Mouse (Mus musculus): ENCODE results near the gene Rbm34. TPM values are rescaled to one million over a fixed set of nuclear protein-coding genes. Genes with fewer than 3 reads are reported as not detected.

Gene Rbm34
- polyA plus RNA-seq, 1 experiment: 4.8 TPM

- H3K4me3 ChIP-seq (replicated peaks): no peak overlapping the region
- H3K9me3 ChIP-seq: no peaks in the 10 kb centered on the region
These were observed 57.4 kb downstream of the Rbm34 start for GRCm38 (mm10) chr8:126913241-126914106.

GRCm38 (mm10) chr8:126909371-126909802, 61.5 kb downstream of the Rbm34 start:
- peaks cover 59% of the 10 kb centered on the region for H3K4me1 ChIP-seq
- peaks cover 3% of the 10 kb centered on the region; the same call in 1 of the 2 replicates for H3K9me3 ChIP-seq
- H3K36me3 ChIP-seq (replicated peaks; ENCODE audit: low read length): no peaks in the 10 kb centered on the region
- no peak overlapping the region for H3K4me3 ChIP-seq (replicated peaks)
- peaks cover 37% of the 10 kb centered on the region for H3K27me3 ChIP-seq (replicated peaks)
- TF ChIP-seq FLI1 (IDR thresholded peaks at IDR 0.05; ENCODE audit: low read length) (no peak), GATA1 (IDR thresholded peaks at IDR 0.05; ENCODE audit: borderline replicate concordance, low read length) (no peak)

More at GRCm38 (mm10) chr8:126913241-126914106, 57.4 kb downstream of the Rbm34 start:
- Histone ChIP-seq H3K27me3 (replicated peaks) (peaks cover 32% of the 10 kb centered on the region), H3K4me1 (peaks cover 81% of the 10 kb centered on the region), H3K36me3 (replicated peaks; ENCODE audit: low read length) (no peaks in the 10 kb centered on the region)
- TF ChIP-seq FLI1 (IDR thresholded peaks at IDR 0.05; ENCODE audit: low read length) (no peak), GATA1 (IDR thresholded peaks at IDR 0.05; ENCODE audit: borderline replicate concordance, low read length) (no peak)

- Histone ChIP-seq H3K4me3 (replicated peaks) (no peak overlapping the region), H3K36me3 (replicated peaks; ENCODE audit: low read length) (no peaks in the 10 kb centered on the region), H3K4me1 (peaks cover 62% of the 10 kb centered on the region), H3K9me3 (peaks cover 3% of the 10 kb centered on the region; the same call in 1 of the 2 replicates), H3K27me3 (replicated peaks) (peaks cover 37% of the 10 kb centered on the region)
- TF ChIP-seq FLI1 (IDR thresholded peaks at IDR 0.05; ENCODE audit: low read length) (no peak), GATA1 (IDR thresholded peaks at IDR 0.05; ENCODE audit: borderline replicate concordance, low read length) (no peak)
These were observed 62.1 kb downstream of the Rbm34 start for GRCm38 (mm10) chr8:126908805-126909204.

GRCm38 (mm10) chr8:126907968-126908367, 62.9 kb downstream of the Rbm34 start:
- H3K9me3 ChIP-seq: peaks cover 3% of the 10 kb centered on the region; the same call in 1 of the 2 replicates
- H3K36me3 ChIP-seq (replicated peaks; ENCODE audit: low read length): no peaks in the 10 kb centered on the region
- no peak overlapping the region for H3K4me3 ChIP-seq (replicated peaks)
- peaks cover 58% of the 10 kb centered on the region for H3K4me1 ChIP-seq
- TF ChIP-seq FLI1 (IDR thresholded peaks at IDR 0.05; ENCODE audit: low read length) (no peak), GATA1 (IDR thresholded peaks at IDR 0.05; ENCODE audit: borderline replicate concordance, low read length) (no peak)
- peaks cover 29% of the 10 kb centered on the region for H3K27me3 ChIP-seq (replicated peaks)

DNA sequence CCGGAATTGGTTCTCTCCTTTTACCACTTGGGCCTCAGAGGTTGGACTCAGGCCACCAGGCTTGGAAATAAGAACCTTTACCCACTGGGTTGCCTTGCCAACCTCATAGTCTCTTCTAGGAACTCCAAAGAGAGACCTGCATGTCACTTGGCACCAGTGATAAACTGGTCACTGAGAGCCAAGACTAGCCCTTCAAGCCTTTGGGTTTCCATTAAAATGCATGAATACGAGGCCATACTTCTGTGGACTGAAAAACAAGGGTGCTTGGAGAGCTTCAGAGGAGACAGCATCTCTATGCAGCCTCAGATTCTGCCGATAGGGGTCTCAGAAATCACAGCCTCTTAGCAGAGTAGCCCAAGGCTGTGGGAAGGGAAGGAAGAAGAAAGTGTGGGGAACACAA, 63.5 kb downstream of the Rbm34 start:
- H3K36me3 ChIP-seq (replicated peaks; ENCODE audit: low read length): no peaks in the 10 kb centered on the region
- TF ChIP-seq FLI1 (IDR thresholded peaks at IDR 0.05; ENCODE audit: low read length) (no peak), GATA1 (IDR thresholded peaks at IDR 0.05; ENCODE audit: borderline replicate concordance, low read length) (no peak)
- peaks cover 3% of the 10 kb centered on the region; the same call in 1 of the 2 replicates for H3K9me3 ChIP-seq
- H3K4me3 ChIP-seq (replicated peaks): no peak overlapping the region
- H3K27me3 ChIP-seq (replicated peaks): peaks cover 27% of the 10 kb centered on the region
- peaks cover 57% of the 10 kb centered on the region for H3K4me1 ChIP-seq

DNA sequence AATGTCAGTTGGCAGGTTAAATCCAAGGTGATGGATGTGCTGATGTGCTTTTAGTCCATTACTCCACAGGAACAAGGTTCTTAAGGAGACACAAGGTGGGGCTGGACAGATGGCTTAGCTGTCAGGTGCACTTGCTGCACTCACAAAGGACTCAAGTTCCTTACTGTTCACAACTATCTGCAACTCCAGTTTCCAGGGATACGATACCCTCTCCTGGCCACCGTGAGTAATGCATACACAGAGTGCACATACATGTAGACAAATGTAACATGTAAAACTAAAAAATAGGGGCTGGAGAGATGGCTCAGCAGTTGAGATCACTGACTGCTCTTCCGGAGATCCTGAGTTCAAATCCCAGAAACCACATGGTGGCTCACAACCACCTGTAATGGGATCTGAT, 65.5 kb downstream of the Rbm34 start:
- H3K9me3 ChIP-seq: peaks cover 3% of the 10 kb centered on the region; the same call in 1 of the 2 replicates
- no peak for TF ChIP-seq FLI1 (IDR thresholded peaks at IDR 0.05; ENCODE audit: low read length)
- no peak for TF ChIP-seq GATA1 (IDR thresholded peaks at IDR 0.05; ENCODE audit: borderline replicate concordance, low read length)
- H3K4me1 ChIP-seq: peaks cover 54% of the 10 kb centered on the region
- no peak overlapping the region for H3K4me3 ChIP-seq (replicated peaks)
- no peaks in the 10 kb centered on the region for H3K36me3 ChIP-seq (replicated peaks; ENCODE audit: low read length)
- peaks cover 17% of the 10 kb centered on the region for H3K27me3 ChIP-seq (replicated peaks)

GRCm38 (mm10) chr8:126903927-126904326, 66.9 kb downstream of the Rbm34 start:
- peaks cover 17% of the 10 kb centered on the region for H3K27me3 ChIP-seq (replicated peaks)
- no peak overlapping the region for H3K4me3 ChIP-seq (replicated peaks)
- TF ChIP-seq FLI1 (IDR thresholded peaks at IDR 0.05; ENCODE audit: low read length) (no peak), GATA1 (IDR thresholded peaks at IDR 0.05; ENCODE audit: borderline replicate concordance, low read length) (no peak)
- H3K4me1 ChIP-seq: peaks cover 47% of the 10 kb centered on the region
- H3K36me3 ChIP-seq (replicated peaks; ENCODE audit: low read length): no peaks in the 10 kb centered on the region
- H3K9me3 ChIP-seq: peaks cover 3% of the 10 kb centered on the region; the same call in 1 of the 2 replicates

- TF ChIP-seq GATA1 (IDR thresholded peaks at IDR 0.05; ENCODE audit: borderline replicate concordance, low read length) (no peak), FLI1 (IDR thresholded peaks at IDR 0.05; ENCODE audit: low read length) (no peak)
- H3K4me3 ChIP-seq (replicated peaks): no peak overlapping the region
- H3K36me3 ChIP-seq (replicated peaks; ENCODE audit: low read length): no peaks in the 10 kb centered on the region
- peaks cover 20% of the 10 kb centered on the region for H3K27me3 ChIP-seq (replicated peaks)
- peaks cover 3% of the 10 kb centered on the region; the same call in 1 of the 2 replicates for H3K9me3 ChIP-seq
- H3K4me1 ChIP-seq: peaks cover 41% of the 10 kb centered on the region
These were observed 67.5 kb downstream of the Rbm34 start for GRCm38 (mm10) chr8:126903224-126903895.

DNA sequence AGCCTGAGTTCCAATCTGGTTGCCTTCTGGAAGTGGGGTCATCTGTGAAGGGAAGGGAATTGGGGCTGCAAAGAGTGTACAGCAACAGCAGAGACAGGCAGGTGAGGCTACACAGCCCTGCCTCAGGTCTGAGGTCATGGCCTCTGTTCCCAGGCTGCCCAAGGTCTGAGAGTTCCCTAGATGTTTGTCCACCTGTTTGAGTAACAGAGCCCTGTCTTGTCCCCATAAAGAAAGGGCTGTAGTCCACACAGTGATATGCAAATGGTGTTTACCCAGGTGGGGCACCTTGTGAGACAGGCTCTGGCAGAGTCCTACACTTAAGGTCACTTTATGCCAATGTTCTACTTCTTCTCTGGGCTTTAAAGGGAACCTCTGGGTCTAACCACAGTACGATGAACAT, 69.3 kb downstream of the Rbm34 start:
- peaks cover 37% of the 10 kb centered on the region for H3K4me1 ChIP-seq
- TF ChIP-seq GATA1 (IDR thresholded peaks at IDR 0.05; ENCODE audit: borderline replicate concordance, low read length) (no peak), FLI1 (IDR thresholded peaks at IDR 0.05; ENCODE audit: low read length) (no peak)

More for the DNA sequence above, 69.3 kb downstream of the Rbm34 start:
- H3K9me3 ChIP-seq: peaks cover 3% of the 10 kb centered on the region; the same call in 1 of the 2 replicates
- H3K4me3 ChIP-seq (replicated peaks): no peak overlapping the region
- no peaks in the 10 kb centered on the region for H3K36me3 ChIP-seq (replicated peaks; ENCODE audit: low read length)
- peaks cover 26% of the 10 kb centered on the region for H3K27me3 ChIP-seq (replicated peaks)
